Comparison of ENCODE assay signal across 21 mouse cellular contexts in the genomic region with DNA sequence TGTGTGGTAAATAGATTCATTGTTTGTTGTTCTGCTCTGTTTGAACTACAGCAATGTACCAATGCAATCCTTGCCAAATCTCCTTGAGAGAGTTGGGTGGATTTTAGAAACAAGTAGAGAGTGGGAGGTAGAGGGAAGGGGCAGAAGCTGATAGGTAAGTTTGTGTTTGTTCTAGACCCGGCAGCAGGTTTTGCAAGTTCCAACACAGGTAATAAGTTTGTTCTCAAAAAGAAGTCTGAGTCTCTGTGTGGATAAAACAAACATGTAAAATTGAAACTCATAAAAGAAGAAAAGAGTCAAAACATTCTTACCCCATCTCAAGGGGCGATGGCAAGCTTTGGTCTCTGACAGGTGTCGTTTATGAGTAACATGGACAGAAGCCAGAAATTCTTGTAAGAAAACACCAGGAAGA.
DNase-seq lines count a peak whose midpoint lies in the region; ATAC-seq and TF ChIP-seq lines count a peak whose summit lies in the region.
"Had no signal": no experiment of that assay in that cellular context is flagged by ENCODE, and none has a peak within 500 bp of the region (broad histone marks: within the 10 kb centered on the region; RNA-seq: fewer than 3 reads in every experiment).

No protein-coding gene starts in this region.

- ATAC-seq in lung, embryonic 14.5 days (ENCODE audit: insufficient read depth), result peak; percentile 85
- ATAC-seq: activated CD4-positive, CD25-positive, alpha-beta regulatory T cell, adult 4 months; forebrain, embryonic 14.5 days; Patski had no signal

- no peak for TF ChIP-seq CTCF in lung, embryonic 14.5 days (IDR thresholded peaks at IDR 0.05; ENCODE audit: low read depth)

- H3K4me1 ChIP-seq in lung, embryonic 14.5 days (ENCODE audit: insufficient read depth), result no peaks in the 10 kb centered on the region
- H3K4me1 ChIP-seq: embryonic facial prominence, embryonic 15.5 days; forebrain, embryonic 10.5 days; heart, embryonic 12.5 days; hindbrain, embryonic 10.5 days had no signal

- H3K9ac ChIP-seq in lung, embryonic 14.5 days, result no peak overlapping the region
- H3K9ac ChIP-seq: embryonic facial prominence, embryonic 15.5 days; heart, embryonic 12.5 days had no signal

- DNase-seq in lung, embryonic 14.5 days, result peak; percentile 55
- DNase-seq in lung, postnatal 10 days, result no peak
- DNase-seq in urinary bladder, postnatal 14 days (ENCODE audit: low spot score), result peak; percentile 24
- DNase-seq in urinary bladder, postnatal 25 days (ENCODE audit: low spot score), result no peak
- DNase-seq in lung, postnatal 36 days, result peak; percentile 45
- DNase-seq in adrenal gland, postnatal 4 days (ENCODE audit: low spot score in 2 of 2), result no peak
- DNase-seq: adrenal gland, postnatal 14 days; cerebellum, adult 18-20 months; cerebellum, adult 9-11 months; cerebellum, postnatal 36 days; gastrocnemius, adult 2 months; gastrocnemius, postnatal 25 days had no signal

- no peak overlapping the region for H3K4me2 ChIP-seq in lung, embryonic 14.5 days
- H3K4me2 ChIP-seq: embryonic facial prominence, embryonic 15.5 days; heart, embryonic 12.5 days had no signal

- WGBS in lung, embryonic 14.5 days, result 58% methylated on average over 3 of the region's 3 CpGs

- no peaks in the 10 kb centered on the region for H3K27me3 ChIP-seq in lung, embryonic 14.5 days (ENCODE audit: insufficient read depth, low read length)
- H3K27me3 ChIP-seq: CH12.LX; embryonic facial prominence, embryonic 15.5 days; heart, embryonic 12.5 days; Patski had no signal

- no peaks in the 10 kb centered on the region for H3K36me3 ChIP-seq in lung, embryonic 14.5 days (ENCODE audit: insufficient read depth)
- H3K36me3 ChIP-seq: embryonic facial prominence, embryonic 15.5 days; forebrain, embryonic 10.5 days; heart, embryonic 12.5 days; hindbrain, embryonic 10.5 days had no signal

- no peak overlapping the region for H3K27ac ChIP-seq in lung, embryonic 14.5 days (ENCODE audit: low read depth)
- H3K27ac ChIP-seq: embryonic facial prominence, embryonic 15.5 days; forebrain, embryonic 10.5 days; gastrocnemius, adult 2 months; hindbrain, embryonic 10.5 days had no signal

- H3K4me3 ChIP-seq in lung, embryonic 14.5 days (ENCODE audit: low read depth, low read length), result no peak overlapping the region
- H3K4me3 ChIP-seq: embryonic facial prominence, embryonic 15.5 days; erythroblast, embryonic 14.5 days; forebrain, embryonic 10.5 days; gastrocnemius, adult 2 months; heart, embryonic 12.5 days; hindbrain, embryonic 10.5 days had no signal

- no peaks in the 10 kb centered on the region for H3K9me3 ChIP-seq in lung, embryonic 14.5 days (ENCODE audit: low read depth, low read length)
- H3K9me3 ChIP-seq: embryonic facial prominence, embryonic 15.5 days; forebrain, embryonic 10.5 days; heart, embryonic 12.5 days; hindbrain, embryonic 10.5 days had no signal

Comparison
In these comparisons a context has a peak if more than half of its experiments do, and no peak if none do; other contexts are left out.
1. DNase-seq: peak in lung, embryonic 14.5 days (single experiment), urinary bladder, postnatal 14 days (single experiment) and lung, postnatal 36 days (single experiment); none in lung, postnatal 10 days (single experiment), urinary bladder, postnatal 25 days (single experiment) and adrenal gland, postnatal 4 days (0 of 2).